Comparison of ENCODE assay signal across 27 mouse cellular contexts in the genomic region with DNA sequence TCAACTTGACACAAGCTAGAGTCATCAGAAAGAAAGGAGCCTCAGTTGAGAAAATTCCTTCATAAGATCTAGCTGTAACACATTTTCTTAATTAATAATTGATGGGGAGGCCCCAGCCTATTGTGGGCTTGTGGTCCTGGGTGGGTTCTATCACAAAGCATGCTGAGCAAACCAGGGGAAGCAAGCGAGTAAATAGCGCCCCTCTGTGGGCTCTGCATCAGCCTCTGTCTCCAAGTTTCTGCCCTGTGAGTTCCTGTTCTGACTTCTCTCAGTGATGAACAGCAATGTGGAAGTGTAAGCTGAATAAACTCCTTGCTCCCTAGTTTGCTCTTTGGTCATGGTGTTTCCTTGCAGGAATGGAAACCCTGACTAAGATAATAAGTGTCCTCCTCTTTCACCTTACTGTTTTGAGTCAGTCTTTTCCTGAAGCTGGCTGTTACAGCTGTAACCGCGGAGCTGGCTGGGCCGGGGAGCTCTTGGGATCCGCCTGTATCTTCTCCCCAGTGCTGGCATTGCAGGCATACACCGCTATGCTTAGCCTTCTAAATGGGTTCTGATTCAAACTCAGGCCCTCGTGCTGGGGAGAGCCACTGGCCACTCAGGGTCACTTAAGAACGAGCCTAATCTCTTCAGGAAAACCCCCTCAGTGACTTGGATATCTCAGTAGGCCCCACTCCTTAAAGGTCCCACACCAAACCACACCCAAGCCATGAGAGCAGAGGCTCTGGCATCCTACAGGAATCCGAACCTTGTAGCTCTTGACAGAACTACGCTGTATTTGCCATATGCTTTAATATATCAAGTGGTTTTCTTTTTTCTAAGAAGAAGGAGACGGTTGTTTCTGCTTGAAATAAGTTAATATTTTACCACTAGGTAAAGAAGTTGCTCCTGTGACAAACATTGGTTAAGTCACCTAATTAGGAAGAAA. TPM values are rescaled to one million over a fixed set of nuclear protein-coding genes. Genes with fewer than 3 reads are reported as not detected.
A peak's percentile ranks its signal among the peaks of the same experiment; 100 is the strongest.
DNase-seq lines count a peak whose midpoint lies in the region; ATAC-seq and TF ChIP-seq lines count a peak whose summit lies in the region.
"Had no signal": no experiment of that assay in that cellular context is flagged by ENCODE, and none has a peak within 500 bp of the region (broad histone marks: within the 10 kb centered on the region; RNA-seq: fewer than 3 reads in every experiment).

No protein-coding gene starts in this region.

- H3K9me3 ChIP-seq in lung, embryonic 14.5 days (ENCODE audit: low read depth, low read length), result no peaks in the 10 kb centered on the region
- H3K9me3 ChIP-seq in CH12.LX (replicated peaks; ENCODE audit: low read length), result no peaks in the 10 kb centered on the region
- H3K9me3 ChIP-seq in forebrain, embryonic 14.5 days (replicated peaks; ENCODE audit: control insufficient read depth, low read length), result no peaks in the 10 kb centered on the region
- H3K9me3 ChIP-seq: embryonic facial prominence, embryonic 15.5 days; heart, embryonic 10.5 days; stomach, embryonic 15.5 days had no signal

- H3K36me3 ChIP-seq in lung, embryonic 14.5 days (ENCODE audit: insufficient read depth), result no peaks in the 10 kb centered on the region
- no peaks in the 10 kb centered on the region for H3K36me3 ChIP-seq in CH12.LX (replicated peaks in 1 of 2; ENCODE audit: control insufficient read depth in 1 of 2, insufficient read depth in 1 of 2, low read length in 1 of 2)
- no peaks in the 10 kb centered on the region for H3K36me3 ChIP-seq in small intestine, adult 2 months (ENCODE audit: control insufficient read depth, insufficient read depth, low read length)
- H3K36me3 ChIP-seq in forebrain, embryonic 14.5 days (ENCODE audit: control insufficient read depth, insufficient read depth, low read length), result no peaks in the 10 kb centered on the region
- H3K36me3 ChIP-seq: embryonic facial prominence, embryonic 15.5 days; heart, embryonic 10.5 days; stomach, embryonic 15.5 days had no signal

- H3K79me2 ChIP-seq in CH12.LX (replicated peaks; ENCODE audit: control insufficient read depth, extremely low read depth, insufficient read depth, poor library complexity, severe bottlenecking), result no peaks in the 10 kb centered on the region

- no peak overlapping the region for H3K27ac ChIP-seq in lung, embryonic 14.5 days (ENCODE audit: low read depth)
- H3K27ac ChIP-seq in CH12.LX (ENCODE audit: insufficient read depth, low read depth), result no peak overlapping the region
- peak overlapping the region; percentile 83; the same call in 1 of the 2 replicates for H3K27ac ChIP-seq in small intestine, adult 2 months (ENCODE audit: insufficient read depth, low read depth, low read length)
- no peak overlapping the region for H3K27ac ChIP-seq in forebrain, embryonic 14.5 days (ENCODE audit: low read depth, low read length)
- H3K27ac ChIP-seq: embryonic facial prominence, embryonic 15.5 days; heart, embryonic 10.5 days; hindbrain, embryonic 14.5 days; stomach, embryonic 15.5 days had no signal

- no peak overlapping the region for H3K4me3 ChIP-seq in lung, embryonic 14.5 days (ENCODE audit: low read depth, low read length)
- H3K4me3 ChIP-seq in CH12.LX (replicated peaks in 1 of 3; ENCODE audit: low read depth in 2 of 3, low read length in 2 of 3, poor library complexity in 1 of 3), result no peak overlapping the region
- H3K4me3 ChIP-seq in small intestine, adult 2 months (ENCODE audit: low read depth, low read length), result no peak overlapping the region
- no peak overlapping the region for H3K4me3 ChIP-seq in forebrain, embryonic 14.5 days (ENCODE audit: low read depth, low read length)
- H3K4me3 ChIP-seq: embryonic facial prominence, embryonic 15.5 days; heart, embryonic 10.5 days; myocyte; stomach, embryonic 15.5 days had no signal

- no peak for TF ChIP-seq POLR2A in CH12.LX (IDR thresholded peaks at IDR 0.05; ENCODE audit: low read depth, low read length)
- TF ChIP-seq POLR2A in small intestine, adult 2 months (IDR thresholded peaks at IDR 0.05; ENCODE audit: low read depth, low read length), result no peak

- H3K4me2 ChIP-seq in lung, embryonic 14.5 days, result no peak overlapping the region
- H3K4me2 ChIP-seq in CH12.LX (ENCODE audit: insufficient read depth, low read depth, poor library complexity, severe bottlenecking), result no peak overlapping the region
- H3K4me2 ChIP-seq in forebrain, embryonic 14.5 days (ENCODE audit: low read length), result no peak overlapping the region
- H3K4me2 ChIP-seq: embryonic facial prominence, embryonic 15.5 days; hindbrain, embryonic 14.5 days; stomach, embryonic 15.5 days had no signal

- ATAC-seq in lung, embryonic 14.5 days (ENCODE audit: insufficient read depth), result no peak
- ATAC-seq in forebrain, embryonic 14.5 days, result no peak

- in situ Hi-C loops in CH12.LX (cut with MboI; ENCODE audit: low pct_ligation_motif_present, low pct_unique_long_range_greater_than_20kb, low sequenced_read_pairs), result loop anchor here (5.0 kb wide), 1 partner anchor 78 kb away; a partner anchor contains a TSS

- TF ChIP-seq RAD21 in CH12.LX (IDR thresholded peaks at IDR 0.05; ENCODE audit: low read depth, low read length), result peak; percentile 37

- no peak overlapping the region for H3K9ac ChIP-seq in lung, embryonic 14.5 days
- no peak overlapping the region for H3K9ac ChIP-seq in CH12.LX (ENCODE audit: insufficient read depth, low read depth)
- H3K9ac ChIP-seq in forebrain, embryonic 14.5 days (ENCODE audit: low read length), result no peak overlapping the region
- H3K9ac ChIP-seq: embryonic facial prominence, embryonic 15.5 days; hindbrain, embryonic 14.5 days; stomach, embryonic 15.5 days had no signal

- H3K4me1 ChIP-seq in lung, embryonic 14.5 days (ENCODE audit: insufficient read depth), result peaks cover 2% of the 10 kb centered on the region; the same call in 1 of the 2 replicates
- H3K4me1 ChIP-seq in CH12.LX (ENCODE audit: control insufficient read depth in 1 of 2, insufficient read depth in 2 of 2), result peaks cover 35 to 82% of the 10 kb centered on the region in 2 experiments
- peaks cover 44% of the 10 kb centered on the region for H3K4me1 ChIP-seq in small intestine, adult 2 months (ENCODE audit: control insufficient read depth, insufficient read depth, insufficient read length, low read length)
- H3K4me1 ChIP-seq in forebrain, embryonic 14.5 days (ENCODE audit: control insufficient read depth, insufficient read depth, low read length), result no peaks in the 10 kb centered on the region

- H3K27me3 ChIP-seq in lung, embryonic 14.5 days (ENCODE audit: insufficient read depth, low read length), result no peaks in the 10 kb centered on the region
- H3K27me3 ChIP-seq in CH12.LX (replicated peaks), result no peaks in the 10 kb centered on the region
- no peaks in the 10 kb centered on the region for H3K27me3 ChIP-seq in small intestine, adult 2 months (ENCODE audit: control insufficient read depth, insufficient read depth, low read length)
- no peaks in the 10 kb centered on the region for H3K27me3 ChIP-seq in forebrain, embryonic 14.5 days (replicated peaks; ENCODE audit: control insufficient read depth, insufficient read depth, low read length)
- H3K27me3 ChIP-seq: embryonic facial prominence, embryonic 15.5 days; stomach, embryonic 15.5 days had no signal

- no peak for DNase-seq in lung, embryonic 14.5 days
- no peak for DNase-seq in lung, postnatal 14 days
- no peak for DNase-seq in CH12.LX (ENCODE audit: extremely low read depth)
- peak; percentile 43 for DNase-seq in induced T-regulatory cell, adult 2 months (ENCODE audit: low read depth)
- no peak for DNase-seq in forebrain, embryonic 14.5 days (ENCODE audit: low spot score)
- DNase-seq in ovary, postnatal 14 days (ENCODE audit: low spot score), result no peak
- DNase-seq: cerebellum, postnatal 10 days; gastrocnemius, postnatal 14 days; heart, postnatal 14 days; kidney, adult 11 months; kidney, postnatal 10 days; layer of hippocampus, adult 9-11 months; midbrain, embryonic 14.5 days; right cerebral cortex, adult 18-20 months; spleen, adult 18-20 months had no signal

- 73% methylated on average over 12 of the region's 12 CpGs for WGBS in lung, embryonic 14.5 days
- 80% methylated on average over 12 of the region's 12 CpGs for WGBS in small intestine, adult 2 months
- WGBS in forebrain, embryonic 14.5 days, result 84% methylated on average over 12 of the region's 12 CpGs

- dilution Hi-C loops in CH12.LX (cut with MboI; ENCODE audit: extremely low pct_ligation_motif_present, extremely low pct_unique_long_range_greater_than_20kb, low sequenced_read_pairs), result no loop called here

- TF ChIP-seq EP300 in CH12.LX (IDR thresholded peaks at IDR 0.05; ENCODE audit: low read length), result peak; percentile 62

- TF ChIP-seq CTCF in lung, embryonic 14.5 days (IDR thresholded peaks at IDR 0.05; ENCODE audit: low read depth), result peak; percentile 17; the same call in 1 of the 2 replicates
- peak in 1 of 2 experiments; percentile 36; a peak in 2 of 4 replicates for TF ChIP-seq CTCF in CH12.LX (conservative IDR thresholded peaks at IDR 0.05 in 1 of 2, IDR thresholded peaks at IDR 0.05 in 1 of 2; ENCODE audit: low read depth in 2 of 2, low read length in 2 of 2)
- no peak for TF ChIP-seq CTCF in small intestine, adult 2 months (IDR thresholded peaks at IDR 0.05; ENCODE audit: extremely low read depth, insufficient read length, insufficient replicate concordance, low read depth, low read length)

TF ChIP-seq in CH12.LX, 34 proteins besides CTCF, POLR2A, EP300 and RAD21 (continues in another document):
- TF ChIP-seq IRF4 (IDR thresholded peaks at IDR 0.05; ENCODE audit: low read depth, low read length) (peak; percentile 73; the same call in 1 of the 2 replicates), PAX5 (IDR thresholded peaks at IDR 0.05; ENCODE audit: low read length) (no peak)

RNA-seq across cellular contexts. Expression of a gene that starts 34.6 kb away (rescaled TPM):
- polyA plus RNA-seq in lung, embryonic 14.5 days (2014; fragmentation: Nextera tagmentation; extraction: Ambion mirVana), result 73.3 and 73.6 TPM in 2 replicates
- 32.1 and 32.8 TPM in 2 replicates for total RNA-seq in CH12.LX (2012; rRNA removed)
- total RNA-seq in CH12.LX (2014; rRNA removed), result 34.9 and 40.3 TPM in 2 replicates
- 40.1 and 49.4 TPM in 2 replicates for polyA plus RNA-seq in CH12.LX (2012; ENCODE audit: insufficient read length, low read depth)
- polyA plus RNA-seq in small intestine, adult 2 months (2012; rRNA removed), result 6.5 and 12.4 TPM in 2 replicates
- polyA plus RNA-seq in forebrain, embryonic 14.5 days (2014; fragmentation: Nextera tagmentation; extraction: Ambion mirVana), result 40.4 and 45.6 TPM in 2 replicates

RNA-seq across cellular contexts. Expression of a gene that starts 44.4 kb away (rescaled TPM):
- 32.8 and 36.4 TPM in 2 replicates for polyA plus RNA-seq in lung, embryonic 14.5 days (2014; fragmentation: Nextera tagmentation; extraction: Ambion mirVana)
- total RNA-seq in CH12.LX (2012; rRNA removed) (27.5 and 32.1 TPM in 2 replicates), CH12.LX (2014; rRNA removed) (34.8 and 36.1 TPM in 2 replicates)
- 35.6 and 37.9 TPM in 2 replicates for polyA plus RNA-seq in CH12.LX (2012; ENCODE audit: insufficient read length, low read depth)
- 16.8 and 51.2 TPM in 2 replicates for polyA plus RNA-seq in small intestine, adult 2 months (2012; rRNA removed)
- 7.7 and 10.5 TPM in 2 replicates for polyA plus RNA-seq in forebrain, embryonic 14.5 days (2014; fragmentation: Nextera tagmentation; extraction: Ambion mirVana)

RNA-seq across cellular contexts. Expression of a gene that starts 58.9 kb away (rescaled TPM):
- 0.47 TPM in 1 of 2 replicates, not detected in the other for polyA plus RNA-seq in lung, embryonic 14.5 days (2014; fragmentation: Nextera tagmentation; extraction: Ambion mirVana)
- total RNA-seq in CH12.LX (2012; rRNA removed) (not detected in 2 replicates), CH12.LX (2014; rRNA removed) (not detected in 2 replicates)
- polyA plus RNA-seq in CH12.LX (2012; ENCODE audit: insufficient read length, low read depth), result not detected in 2 replicates
- not detected in 2 replicates for polyA plus RNA-seq in small intestine, adult 2 months (2012; rRNA removed)
- polyA plus RNA-seq in forebrain, embryonic 14.5 days (2014; fragmentation: Nextera tagmentation; extraction: Ambion mirVana), result not detected in 2 replicates
- total RNA-seq: adrenal gland, adult 18-20 months; gastrocnemius, postnatal 14 days; heart, postnatal 14 days; left cerebral cortex, adult 8-10 months; megakaryocyte progenitor cell, adult 5-6 weeks; neutrophil, adult 5-6 weeks had no signal
- polyA plus RNA-seq: embryonic facial prominence, embryonic 15.5 days; frontal cortex, adult 2 months; heart, embryonic 10.5 days; hindbrain, embryonic 14.5 days; limb, embryonic 11.5 days; midbrain, embryonic 14.5 days; myocyte; stomach, embryonic 15.5 days had no signal
